Mouse (Mus musculus): Measurements from ENCODE around the gene Bag5. TPM values are rescaled to one million over a fixed set of nuclear protein-coding genes. Genes with fewer than 3 reads are reported as not detected.

Gene Bag5
- polyA plus RNA-seq, 1 experiment from 2014 or later = 49.7 TPM

- H3K27ac ChIP-seq (ENCODE audit: low read depth, low read length) = no peak overlapping the region
- H3K4me1 ChIP-seq (ENCODE audit: control insufficient read depth, insufficient read depth, low read length) = peaks cover 14% of the 10 kb centered on the region
- no peak overlapping the region for H3K9ac ChIP-seq (ENCODE audit: low read depth, low read length)
- no peak overlapping the region for H3K4me3 ChIP-seq (ENCODE audit: low read length)
- ATAC-seq (ENCODE audit: low FRiP score, low TSS enrichment) = no peak
- no peaks in the 10 kb centered on the region for H3K36me3 ChIP-seq (ENCODE audit: control insufficient read depth, insufficient read depth, low read length)
- no peak overlapping the region for H3K4me2 ChIP-seq (replicated peaks; ENCODE audit: low read depth, low read length)
- H3K9me3 ChIP-seq (ENCODE audit: control insufficient read depth, low read length) = no peaks in the 10 kb centered on the region
- H3K27me3 ChIP-seq (ENCODE audit: control insufficient read depth, insufficient read depth, low read length) = no peaks in the 10 kb centered on the region
- WGBS = 48% methylated on average over 2 of the region's 2 CpGs
These were observed 42.2 kb upstream of the Bag5 start for GRCm38 (mm10) chr12:111755231-111755630.

GRCm38 (mm10) chr12:111754710-111755109 lies 41.7 kb upstream of the Bag5 start:
- H3K9ac ChIP-seq (ENCODE audit: low read depth, low read length) = no peak overlapping the region
- H3K4me3 ChIP-seq (ENCODE audit: low read length) = no peak overlapping the region
- H3K4me1 ChIP-seq (ENCODE audit: control insufficient read depth, insufficient read depth, low read length) = peaks cover 9% of the 10 kb centered on the region

GRCm38 (mm10) chr12:111753347-111753746 lies 40.3 kb upstream of the Bag5 start:
- no peak overlapping the region for H3K9ac ChIP-seq (ENCODE audit: low read depth, low read length)
- H3K9me3 ChIP-seq (ENCODE audit: control insufficient read depth, low read length) = no peaks in the 10 kb centered on the region
- no peak for ATAC-seq (ENCODE audit: low FRiP score, low TSS enrichment)
- no peaks in the 10 kb centered on the region for H3K36me3 ChIP-seq (ENCODE audit: control insufficient read depth, insufficient read depth, low read length)
- peaks cover 7% of the 10 kb centered on the region for H3K4me1 ChIP-seq (ENCODE audit: control insufficient read depth, insufficient read depth, low read length)
- no peak overlapping the region for H3K4me3 ChIP-seq (ENCODE audit: low read length)
- H3K4me2 ChIP-seq (replicated peaks; ENCODE audit: low read depth, low read length) = no peak overlapping the region
- H3K27me3 ChIP-seq (ENCODE audit: control insufficient read depth, insufficient read depth, low read length) = no peaks in the 10 kb centered on the region
- no peak overlapping the region for H3K27ac ChIP-seq (ENCODE audit: low read depth, low read length)
- 66% methylated on average over 9 of the region's 9 CpGs for WGBS

More at GRCm38 (mm10) chr12:111754710-111755109, 41.7 kb upstream of the Bag5 start:
- ATAC-seq (ENCODE audit: low FRiP score, low TSS enrichment) = no peak
- H3K27ac ChIP-seq (ENCODE audit: low read depth, low read length) = no peak overlapping the region
- H3K27me3 ChIP-seq (ENCODE audit: control insufficient read depth, insufficient read depth, low read length) = no peaks in the 10 kb centered on the region
- H3K4me2 ChIP-seq (replicated peaks; ENCODE audit: low read depth, low read length) = no peak overlapping the region
- H3K36me3 ChIP-seq (ENCODE audit: control insufficient read depth, insufficient read depth, low read length) = no peaks in the 10 kb centered on the region
- no peaks in the 10 kb centered on the region for H3K9me3 ChIP-seq (ENCODE audit: control insufficient read depth, low read length)

GRCm38 (mm10) chr12:111752491-111752890 lies 39.4 kb upstream of the Bag5 start:
- H3K36me3 ChIP-seq (ENCODE audit: control insufficient read depth, insufficient read depth, low read length) = no peaks in the 10 kb centered on the region
- 88% methylated on average over 6 of the region's 6 CpGs for WGBS
- H3K9ac ChIP-seq (ENCODE audit: low read depth, low read length) = no peak overlapping the region
- no peaks in the 10 kb centered on the region for H3K4me1 ChIP-seq (ENCODE audit: control insufficient read depth, insufficient read depth, low read length)
- no peak for ATAC-seq (ENCODE audit: low FRiP score, low TSS enrichment)
- no peak overlapping the region for H3K27ac ChIP-seq (ENCODE audit: low read depth, low read length)
- no peak overlapping the region for H3K4me3 ChIP-seq (ENCODE audit: low read length)
- no peak overlapping the region for H3K4me2 ChIP-seq (replicated peaks; ENCODE audit: low read depth, low read length)
- no peaks in the 10 kb centered on the region for H3K9me3 ChIP-seq (ENCODE audit: control insufficient read depth, low read length)
- H3K27me3 ChIP-seq (ENCODE audit: control insufficient read depth, insufficient read depth, low read length) = no peaks in the 10 kb centered on the region

GRCm38 (mm10) chr12:111750739-111751138 lies 37.7 kb upstream of the Bag5 start:
- Histone ChIP-seq H3K9me3 (ENCODE audit: control insufficient read depth, low read length) (no peaks in the 10 kb centered on the region), H3K36me3 (ENCODE audit: control insufficient read depth, insufficient read depth, low read length) (no peaks in the 10 kb centered on the region), H3K4me3 (ENCODE audit: low read length) (no peak overlapping the region), H3K9ac (ENCODE audit: low read depth, low read length) (no peak overlapping the region), H3K27ac (ENCODE audit: low read depth, low read length) (no peak overlapping the region), H3K4me2 (replicated peaks; ENCODE audit: low read depth, low read length) (no peak overlapping the region), H3K4me1 (ENCODE audit: control insufficient read depth, insufficient read depth, low read length) (peaks cover 9% of the 10 kb centered on the region), H3K27me3 (ENCODE audit: control insufficient read depth, insufficient read depth, low read length) (no peaks in the 10 kb centered on the region)
- ATAC-seq (ENCODE audit: low FRiP score, low TSS enrichment) = no peak
- 96% methylated on average over 3 of the region's 3 CpGs for WGBS

- ATAC-seq (ENCODE audit: low FRiP score, low TSS enrichment) = no peak
- H3K4me2 ChIP-seq (replicated peaks; ENCODE audit: low read depth, low read length) = no peak overlapping the region
- no peak overlapping the region for H3K4me3 ChIP-seq (ENCODE audit: low read length)
- no peaks in the 10 kb centered on the region for H3K36me3 ChIP-seq (ENCODE audit: control insufficient read depth, insufficient read depth, low read length)
- peaks cover 22% of the 10 kb centered on the region for H3K4me1 ChIP-seq (ENCODE audit: control insufficient read depth, insufficient read depth, low read length)
- no peaks in the 10 kb centered on the region for H3K9me3 ChIP-seq (ENCODE audit: control insufficient read depth, low read length)
- H3K27me3 ChIP-seq (ENCODE audit: control insufficient read depth, insufficient read depth, low read length) = no peaks in the 10 kb centered on the region
- H3K27ac ChIP-seq (ENCODE audit: low read depth, low read length) = no peak overlapping the region
- WGBS = 78% methylated on average over 7 of the region's 7 CpGs
- no peak overlapping the region for H3K9ac ChIP-seq (ENCODE audit: low read depth, low read length)
These were observed 34.4 kb upstream of the Bag5 start for GRCm38 (mm10) chr12:111747421-111747820.

- peaks cover 22% of the 10 kb centered on the region for H3K4me1 ChIP-seq (ENCODE audit: control insufficient read depth, insufficient read depth, low read length)
- peak overlapping the region; percentile 51; the same call in 1 of the 2 replicates for H3K27ac ChIP-seq (ENCODE audit: low read depth, low read length)
- no peaks in the 10 kb centered on the region for H3K27me3 ChIP-seq (ENCODE audit: control insufficient read depth, insufficient read depth, low read length)
- H3K9me3 ChIP-seq (ENCODE audit: control insufficient read depth, low read length) = no peaks in the 10 kb centered on the region
- H3K36me3 ChIP-seq (ENCODE audit: control insufficient read depth, insufficient read depth, low read length) = no peaks in the 10 kb centered on the region
- H3K4me2 ChIP-seq (replicated peaks; ENCODE audit: low read depth, low read length) = no peak overlapping the region
- ATAC-seq (ENCODE audit: low FRiP score, low TSS enrichment) = peak; percentile 33; the same call in 1 of the 2 replicates
- H3K4me3 ChIP-seq (ENCODE audit: low read length) = no peak overlapping the region
- WGBS = 64% methylated on average over 5 of the region's 5 CpGs
- H3K9ac ChIP-seq (ENCODE audit: low read depth, low read length) = no peak overlapping the region
These were observed 33.0 kb upstream of the Bag5 start for GRCm38 (mm10) chr12:111746091-111746490.

GRCm38 (mm10) chr12:111745274-111745673 lies 32.2 kb upstream of the Bag5 start:
- Histone ChIP-seq H3K9me3 (ENCODE audit: control insufficient read depth, low read length) (no peaks in the 10 kb centered on the region), H3K9ac (ENCODE audit: low read depth, low read length) (no peak overlapping the region), H3K27ac (ENCODE audit: low read depth, low read length) (no peak overlapping the region), H3K36me3 (ENCODE audit: control insufficient read depth, insufficient read depth, low read length) (no peaks in the 10 kb centered on the region), H3K4me1 (ENCODE audit: control insufficient read depth, insufficient read depth, low read length) (peaks cover 22% of the 10 kb centered on the region), H3K4me3 (ENCODE audit: low read length) (no peak overlapping the region), H3K27me3 (ENCODE audit: control insufficient read depth, insufficient read depth, low read length) (no peaks in the 10 kb centered on the region), H3K4me2 (replicated peaks; ENCODE audit: low read depth, low read length) (no peak overlapping the region)
- 54% methylated on average over 6 of the region's 6 CpGs for WGBS
- ATAC-seq (ENCODE audit: low FRiP score, low TSS enrichment) = no peak

- no peak for ATAC-seq (ENCODE audit: low FRiP score, low TSS enrichment)
- Histone ChIP-seq H3K9me3 (ENCODE audit: control insufficient read depth, low read length) (no peaks in the 10 kb centered on the region), H3K9ac (ENCODE audit: low read depth, low read length) (no peak overlapping the region), H3K4me3 (ENCODE audit: low read length) (no peak overlapping the region), H3K4me1 (ENCODE audit: control insufficient read depth, insufficient read depth, low read length) (peaks cover 22% of the 10 kb centered on the region), H3K27me3 (ENCODE audit: control insufficient read depth, insufficient read depth, low read length) (no peaks in the 10 kb centered on the region), H3K4me2 (replicated peaks; ENCODE audit: low read depth, low read length) (no peak overlapping the region; the same call in 1 of the 2 replicates), H3K36me3 (ENCODE audit: control insufficient read depth, insufficient read depth, low read length) (no peaks in the 10 kb centered on the region; the same call in 1 of the 2 replicates), H3K27ac (ENCODE audit: low read depth, low read length) (peak overlapping the region; percentile 71)
- WGBS = 67% methylated on average over 11 of the region's 11 CpGs
These were observed 30.9 kb upstream of the Bag5 start for GRCm38 (mm10) chr12:111743981-111744423.

All from kidney, embryonic 14.5 days (tissue).